Mouse (Mus musculus) stomach, postnatal 0 days (tissue): ENCODE measurements around the gene 1700030J22Rik. TPM values are rescaled to one million over a fixed set of nuclear protein-coding genes. Genes with fewer than 3 reads are reported as not detected.

Experiments
- ATAC-seq: fragments of 200-750 bp; cut with Nextera tagmentation; 2 replicates; pipeline ENCODE4 v1.8.0; 2017; ENCODE audit not compliant: low FRiP score, low TSS enrichment
- DNase-seq: peaks from one replicate; pipeline ENCODE4 v3.0.0-alpha.2; 2016; ENCODE audit warnings: low spot score
- H3K27ac ChIP-seq: fragments of 300-500 bp; sonication (generic); replicated peaks from 2 replicates; pipeline ENCODE4 v1.5.1; 2014; ENCODE audit warnings: mild to moderate bottlenecking, control low read depth
- H3K27me3 ChIP-seq: fragments of 300-500 bp; sonication (generic); 2 replicates; pipeline ENCODE4 v1.6.1; 2014; ENCODE audit warnings: low read length; ENCODE audit not compliant: control insufficient read depth, insufficient read depth
- H3K36me3 ChIP-seq: fragments of 300-500 bp; sonication (generic); 2 replicates; pipeline ENCODE4 v1.6.1; 2014; ENCODE audit warnings: low read length, mixed read lengths; ENCODE audit not compliant: control insufficient read depth, insufficient read depth
- H3K4me1 ChIP-seq: fragments of 300-500 bp; sonication (generic); replicated peaks from 2 replicates; pipeline ENCODE4 v1.6.1; 2014; ENCODE audit warnings: antibody characterized with exemption; ENCODE audit not compliant: control insufficient read depth, insufficient read depth
- H3K4me2 ChIP-seq: fragments of 300-500 bp; sonication (generic); replicated peaks from 2 replicates; pipeline ENCODE4 v1.6.1; 2014; ENCODE audit warnings: low read depth, mild to moderate bottlenecking, control low read depth, moderate library complexity
- H3K4me3 ChIP-seq: fragments of 300-500 bp; sonication (generic); 2 replicates; pipeline ENCODE4 v1.5.1; 2014; ENCODE audit warnings: low read depth, low read length, control low read depth
- H3K9ac ChIP-seq: fragments of 300-500 bp; sonication (generic); 2 replicates; pipeline ENCODE4 v1.6.1; 2014; ENCODE audit warnings: mild to moderate bottlenecking, low read length, control low read depth, mixed read lengths
- H3K9me3 ChIP-seq: fragments of 300-500 bp; sonication (generic); 2 replicates; pipeline ENCODE4 v1.6.1; 2016; ENCODE audit warnings: low read length; ENCODE audit not compliant: control insufficient read depth
- CTCF ChIP-seq: IDR thresholded peaks from 2 replicates; pipeline ENCODE4 v1.5.1; 2016; ENCODE audit warnings: antibody characterized with exemption, low read depth, mild to moderate bottlenecking, moderate library complexity
- EP300 ChIP-seq: optimal IDR thresholded peaks from 2 replicates; pipeline ENCODE3; 2016; ENCODE audit warnings: antibody characterized with exemption
- WGBS: fragments of 180-500 bp; shearing (Covaris S2); extraction: QIAGEN DNeasy Blood & Tissue Kit; methylation state at CpG from one replicate; pipeline ENCODE4 v1.1.7; 2014; 5-methylcytosine and 5-hydroxymethylcytosine counted together
- polyA plus RNA-seq: library from polyadenylated mRNA; unstranded; fragments of >200 nt; fragmentation: Nextera tagmentation; extraction: Ambion mirVana; gene quantifications from 2 replicates; pipeline ENCODE4 v1.2.1, GENCODE M21; 2015

Gene 1700030J22Rik
- polyA plus RNA-seq: 0.45 and 0.56 TPM in 2 replicates

DNA sequence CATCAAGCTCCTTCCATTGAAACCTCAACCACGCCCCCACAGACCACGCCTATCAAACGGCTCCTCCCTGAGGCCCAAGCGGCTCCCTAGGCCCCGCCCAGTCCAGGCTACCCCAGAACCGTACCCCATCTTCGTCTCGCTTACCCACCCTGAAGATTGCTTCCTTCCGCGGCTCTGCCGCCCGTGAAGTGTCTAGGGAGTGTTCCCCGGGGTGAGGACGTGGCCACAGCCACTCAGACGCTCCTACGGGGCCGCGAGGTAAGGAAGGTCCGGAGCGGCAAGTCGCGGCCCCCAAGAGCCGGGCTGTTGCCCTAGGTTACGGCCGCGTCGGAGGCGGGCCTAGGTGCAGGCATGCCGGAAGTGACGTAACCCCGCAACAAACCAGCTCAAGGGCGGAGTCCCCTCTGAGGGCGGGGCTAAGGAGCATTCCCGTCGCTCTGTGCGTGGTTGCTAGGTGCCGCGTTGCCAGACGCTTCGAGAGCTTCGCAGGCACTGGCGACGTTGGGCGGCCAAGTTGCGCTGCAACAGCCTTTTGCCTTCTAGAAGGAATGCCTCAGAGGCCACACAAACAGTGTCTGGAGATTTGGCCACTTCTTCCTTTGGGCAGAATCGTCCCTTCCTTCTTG lies at the start of gene 1700030J22Rik:
Gene 1700030J22Rik (minus strand): TSS at position 329 of the 626 bp plus-strand sequence.
- H3K27ac ChIP-seq: no peak within 1 kb of the TSS
- H3K4me1 ChIP-seq: 0 out of 2 replicates have a peak, but pooled peaks cover 2% of the 10 kb centered on the region
- peak within 1 kb of the TSS; percentile 76 for H3K4me3 ChIP-seq
- WGBS: under 1% methylated on average over 46 of the region's 46 CpGs
- H3K36me3 ChIP-seq: no peaks in the 10 kb centered on the region; the same call in 1 of the 2 replicates
- H3K27me3 ChIP-seq: no peaks in the 10 kb centered on the region
- H3K9ac ChIP-seq: 0 out of 2 replicates have a peak within 1 kb of the TSS, but pooled peaks have one; percentile 28
- peak within 1 kb of the TSS; percentile 86 for H3K4me2 ChIP-seq
- DNase-seq: peak; percentile 99
- TF ChIP-seq EP300 (no peak), CTCF (peak; percentile 64)
- no peaks in the 10 kb centered on the region for H3K9me3 ChIP-seq
- ATAC-seq: peak; percentile 99

DNA sequence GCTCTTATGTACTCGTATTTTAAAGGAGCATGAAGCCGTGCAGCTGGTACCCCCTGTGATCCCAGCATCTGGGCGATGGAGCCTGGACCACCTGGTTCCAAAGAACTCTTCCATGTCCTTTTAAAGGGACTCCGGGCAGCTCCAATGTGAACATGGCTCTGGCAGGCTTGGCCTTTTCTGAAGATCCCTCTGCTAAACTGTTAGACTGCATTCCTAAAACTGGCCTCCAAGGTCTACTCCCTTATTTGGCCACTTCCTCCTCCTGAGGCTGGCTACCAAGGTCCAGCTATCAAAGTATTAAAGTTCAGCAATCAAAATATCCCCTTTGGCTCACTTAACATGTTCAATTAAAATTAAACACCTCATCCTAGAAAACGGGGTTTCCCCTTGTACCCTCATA lies 48.8 kb upstream of the 1700030J22Rik start:
- 86% methylated on average over 5 of the region's 5 CpGs for WGBS
- Histone ChIP-seq H3K27ac (no peak overlapping the region), H3K9ac (no peak overlapping the region), H3K4me2 (no peak overlapping the region), H3K27me3 (no peaks in the 10 kb centered on the region), H3K4me3 (no peak overlapping the region), H3K9me3 (no peaks in the 10 kb centered on the region), H3K36me3 (no peaks in the 10 kb centered on the region), H3K4me1 (no peaks in the 10 kb centered on the region)
- no peak for ATAC-seq
- TF ChIP-seq CTCF (no peak), EP300 (no peak)
- no peak for DNase-seq

DNA sequence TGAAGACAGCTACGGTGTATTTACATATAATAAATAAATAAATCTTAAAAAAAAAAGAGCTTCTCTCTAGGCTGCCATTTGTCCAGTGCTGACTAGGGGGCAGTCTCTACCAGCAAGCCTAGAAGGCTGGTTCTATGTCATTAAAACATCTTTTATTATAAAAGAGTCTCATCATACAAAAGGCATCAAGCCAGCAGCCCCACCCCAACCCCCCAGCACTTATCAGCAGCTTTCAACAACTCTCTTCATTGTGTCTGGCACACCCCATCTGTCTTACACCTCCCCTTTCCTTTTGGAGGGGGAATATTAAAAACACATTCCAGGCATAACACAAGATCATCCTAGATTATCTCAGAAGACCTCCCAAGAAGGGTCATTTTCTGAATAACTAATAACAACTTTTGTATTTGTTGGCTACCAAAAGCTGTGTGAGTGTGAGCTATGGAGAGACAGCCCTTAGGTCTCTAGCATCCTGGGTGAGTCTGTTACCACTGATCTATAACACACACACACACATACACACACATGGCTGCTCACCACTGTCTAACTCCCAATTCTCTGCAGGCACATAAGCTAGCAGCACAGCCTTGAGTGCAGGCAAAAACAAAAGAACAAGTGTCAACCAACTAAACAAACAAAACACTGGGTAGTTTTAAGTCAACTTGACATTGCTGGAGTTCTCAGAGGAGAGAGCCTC lies 43.7 kb upstream of the 1700030J22Rik start:
- Histone ChIP-seq H3K9me3 (no peaks in the 10 kb centered on the region), H3K9ac (no peak overlapping the region), H3K4me3 (no peak overlapping the region), H3K27ac (no peak overlapping the region), H3K4me1 (no peaks in the 10 kb centered on the region), H3K4me2 (no peak overlapping the region), H3K27me3 (no peaks in the 10 kb centered on the region), H3K36me3 (no peaks in the 10 kb centered on the region)
- no peak for DNase-seq
- no peak for ATAC-seq
- 52% methylated on average over 1 of the region's 1 CpGs for WGBS
- TF ChIP-seq CTCF (peak; percentile 35; the same call in 1 of the 2 replicates), EP300 (no peak)

DNA sequence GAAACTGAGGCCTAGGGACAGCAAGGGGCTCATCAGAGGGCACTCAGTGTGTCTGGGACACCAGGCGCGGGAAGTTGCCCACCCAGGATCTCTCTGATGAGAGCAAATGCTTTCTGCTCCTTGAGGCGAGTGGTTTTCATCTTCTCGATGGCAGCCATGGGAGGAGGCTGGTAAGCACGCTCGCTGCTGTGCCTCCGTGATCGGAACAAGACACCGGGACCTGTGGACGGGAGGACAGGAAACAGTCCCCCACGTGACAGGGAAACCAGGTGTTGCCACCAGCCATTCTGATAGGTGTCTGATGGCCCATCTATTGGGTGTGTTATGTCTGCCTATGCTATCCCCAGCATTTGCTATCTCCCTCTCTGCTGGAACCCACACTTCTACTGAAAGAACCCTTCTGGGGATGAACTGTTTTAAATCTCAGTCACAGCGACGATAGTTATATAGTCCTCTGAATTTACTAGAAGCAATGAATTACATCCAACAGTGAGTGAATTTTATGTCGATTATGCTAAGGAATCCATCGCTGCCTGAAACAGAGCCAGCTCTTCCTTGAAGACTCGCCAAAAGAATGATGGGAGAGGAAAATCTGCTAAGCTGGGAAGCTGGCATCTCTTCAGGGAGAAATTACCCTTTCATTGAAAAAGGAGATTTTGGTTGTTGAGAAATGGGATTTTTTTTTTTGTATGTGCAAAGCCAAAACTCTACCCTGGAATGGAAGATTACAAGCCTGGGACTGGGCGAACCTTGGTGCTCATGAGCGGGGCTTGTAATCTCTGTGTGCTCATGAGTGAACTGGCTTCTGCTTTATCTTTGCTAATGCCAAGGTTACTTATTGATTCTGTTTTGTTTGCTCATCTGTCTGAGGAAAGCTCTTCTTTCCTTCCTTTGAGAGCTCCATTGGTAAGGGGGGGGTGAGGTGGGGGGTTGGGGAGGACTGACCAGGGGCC lies 40.8 kb upstream of the 1700030J22Rik start:
- Histone ChIP-seq H3K4me2 (no peak overlapping the region), H3K36me3 (no peaks in the 10 kb centered on the region), H3K9me3 (no peaks in the 10 kb centered on the region), H3K9ac (no peak overlapping the region), H3K27ac (no peak overlapping the region), H3K27me3 (no peaks in the 10 kb centered on the region), H3K4me1 (no peaks in the 10 kb centered on the region), H3K4me3 (no peak overlapping the region)
- TF ChIP-seq CTCF (no peak), EP300 (no peak)
- ATAC-seq: no peak
- 70% methylated on average over 18 of the region's 18 CpGs for WGBS
- no peak for DNase-seq

DNA sequence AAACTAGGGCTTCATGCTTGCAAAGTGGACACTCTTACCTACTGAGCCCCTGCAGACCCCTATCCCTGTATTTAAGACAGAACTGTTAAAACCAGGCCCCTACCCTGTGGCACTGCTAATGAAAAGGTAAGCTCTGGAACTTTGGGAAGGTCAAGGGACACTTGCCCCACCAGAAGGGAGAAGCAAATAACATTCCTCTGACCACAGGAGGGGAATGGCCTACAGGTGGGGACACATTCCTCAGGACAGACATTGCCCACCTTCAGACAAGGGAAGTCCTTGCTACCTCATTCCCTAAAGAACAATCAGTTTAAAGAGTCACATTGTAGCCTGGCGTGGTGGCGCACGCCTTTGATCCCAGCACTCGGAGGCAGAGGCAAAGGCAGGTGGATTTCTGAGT lies 39.1 kb upstream of the 1700030J22Rik start:
- no peak overlapping the region for H3K9ac ChIP-seq
- no peak overlapping the region for H3K27ac ChIP-seq
- no peak overlapping the region for H3K4me2 ChIP-seq
- H3K4me3 ChIP-seq: no peak overlapping the region
- H3K27me3 ChIP-seq: no peaks in the 10 kb centered on the region
- ATAC-seq (no peak), DNase-seq (no peak)
- no peaks in the 10 kb centered on the region for H3K9me3 ChIP-seq
- H3K4me1 ChIP-seq: no peaks in the 10 kb centered on the region
- no peak for TF ChIP-seq EP300
- TF ChIP-seq CTCF: no peak
- H3K36me3 ChIP-seq: no peaks in the 10 kb centered on the region
- 86% methylated on average over 4 of the region's 4 CpGs for WGBS
